Mouse (Mus musculus) embryonic facial prominence, embryonic 13.5 days (tissue): ENCODE measurements around the gene Calcrl. TPM values are rescaled to one million over a fixed set of nuclear protein-coding genes. Genes with fewer than 3 reads are reported as not detected.

Experiments used
- ATAC-seq: fragments of 200-750 bp; cut with Nextera tagmentation; 2 replicates; pipeline ENCODE4 v1.8.0; 2017; ENCODE audit warnings: low read depth; ENCODE audit not compliant: insufficient number of reproducible peaks, insufficient read depth, low FRiP score, low TSS enrichment
- H3K27ac ChIP-seq: fragments of 300-500 bp; sonication (generic); 2 replicates; pipeline ENCODE4 v1.5.1; 2015; ENCODE audit warnings: moderate library complexity, mild to moderate bottlenecking, inconsistent platforms
- H3K27me3 ChIP-seq: fragments of 300-500 bp; sonication (generic); 2 replicates; pipeline ENCODE4 v1.6.1; 2015; ENCODE audit warnings: mild to moderate bottlenecking, inconsistent platforms
- H3K36me3 ChIP-seq: fragments of 300-500 bp; sonication (generic); 2 replicates; pipeline ENCODE4 v1.6.1; 2015; ENCODE audit warnings: mild to moderate bottlenecking, inconsistent platforms
- H3K4me1 ChIP-seq: fragments of 300-500 bp; sonication (generic); 2 replicates; pipeline ENCODE4 v1.6.1; 2015; ENCODE audit warnings: inconsistent platforms
- H3K4me2 ChIP-seq: fragments of 300-500 bp; sonication (generic); 2 replicates; pipeline ENCODE4 v1.6.1; 2015; ENCODE audit warnings: moderate library complexity, mild to moderate bottlenecking, inconsistent platforms
- H3K4me3 ChIP-seq: fragments of 300-500 bp; sonication (generic); 2 replicates; pipeline ENCODE4 v1.5.1; 2015; ENCODE audit warnings: mild to moderate bottlenecking, inconsistent platforms
- H3K9ac ChIP-seq: fragments of 300-500 bp; sonication (generic); 2 replicates; pipeline ENCODE4 v1.6.1; 2015; ENCODE audit warnings: mild to moderate bottlenecking, inconsistent platforms
- H3K9me3 ChIP-seq: fragments of 300-500 bp; sonication (generic); 2 replicates; pipeline ENCODE4 v1.6.1; 2016; ENCODE audit warnings: inconsistent platforms
- WGBS: fragments of 180-500 bp; shearing (Covaris S2); methylation state at CpG from one replicate; pipeline ENCODE4 v1.1.7; 2015; ENCODE audit warnings: mixed read lengths; 5-methylcytosine and 5-hydroxymethylcytosine counted together
- polyA plus RNA-seq: library from polyadenylated mRNA; unstranded; fragments of >200 nt; fragmentation: Nextera tagmentation; extraction: Ambion mirVana; gene quantifications from 2 replicates; pipeline ENCODE4 v1.2.1, GENCODE M21; 2015

Calcrl gene
- 14.7 and 20.5 TPM in 2 replicates for polyA plus RNA-seq

GRCm38 (mm10) chr2:84425138-84425537, at the start of gene Calcrl:
Gene Calcrl, minus strand, starts transcription at chr2:84425411.
- H3K4me3 ChIP-seq = peak within 1 kb of the TSS; percentile 47
- peak within 1 kb of the TSS; percentile 69 for H3K4me2 ChIP-seq
- 0% methylated on average over 10 of the region's 10 CpGs for WGBS
- peak; percentile 64; the same call in 1 of the 2 replicates for ATAC-seq
- H3K36me3 ChIP-seq = no peaks in the 10 kb centered on the region
- H3K27me3 ChIP-seq = no peaks in the 10 kb centered on the region
- H3K9ac ChIP-seq = peak within 1 kb of the TSS; percentile 59
- H3K9me3 ChIP-seq = no peaks in the 10 kb centered on the region
- peaks cover 6% of the 10 kb centered on the region; the same call in 1 of the 2 replicates for H3K4me1 ChIP-seq
- peak within 1 kb of the TSS; percentile 66 for H3K27ac ChIP-seq

- Histone ChIP-seq H3K27ac (no peak overlapping the region; the same call in 1 of the 2 replicates), H3K36me3 (no peaks in the 10 kb centered on the region), H3K4me2 (no peak overlapping the region), H3K4me3 (no peak overlapping the region), H3K9me3 (no peaks in the 10 kb centered on the region), H3K9ac (no peak overlapping the region), H3K4me1 (no peaks in the 10 kb centered on the region), H3K27me3 (no peaks in the 10 kb centered on the region)
- WGBS = 12% methylated on average over 6 of the region's 6 CpGs
- ATAC-seq = no peak
Measured at GRCm38 (mm10) chr2:84474651-84475050, 49.4 kb upstream of the Calcrl start.

- Histone ChIP-seq H3K9me3 (no peaks in the 10 kb centered on the region), H3K4me1 (no peaks in the 10 kb centered on the region), H3K36me3 (no peaks in the 10 kb centered on the region), H3K4me2 (no peak overlapping the region), H3K4me3 (no peak overlapping the region), H3K27ac (no peak overlapping the region), H3K27me3 (no peaks in the 10 kb centered on the region), H3K9ac (no peak overlapping the region)
- 78% methylated on average over 14 of the region's 14 CpGs for WGBS
- ATAC-seq = no peak
Measured at GRCm38 (mm10) chr2:84473941-84474530, 48.8 kb upstream of the Calcrl start.

- Histone ChIP-seq H3K27me3 (no peaks in the 10 kb centered on the region), H3K9me3 (no peaks in the 10 kb centered on the region), H3K4me3 (no peak overlapping the region), H3K4me1 (peaks cover 5% of the 10 kb centered on the region; the same call in 1 of the 2 replicates), H3K36me3 (no peaks in the 10 kb centered on the region), H3K9ac (no peak overlapping the region), H3K27ac (no peak overlapping the region), H3K4me2 (no peak overlapping the region)
- WGBS = 78% methylated on average over 4 of the region's 4 CpGs
- no peak for ATAC-seq
Measured at GRCm38 (mm10) chr2:84467391-84467790, 42.2 kb upstream of the Calcrl start.

GRCm38 (mm10) chr2:84464956-84465355, 39.7 kb upstream of the Calcrl start:
- H3K27ac ChIP-seq = no peak overlapping the region
- H3K9ac ChIP-seq = no peak overlapping the region
- no peak for ATAC-seq
- no peaks in the 10 kb centered on the region for H3K36me3 ChIP-seq
- WGBS = 39% methylated on average over 7 of the region's 7 CpGs
- no peak overlapping the region for H3K4me2 ChIP-seq
- H3K4me3 ChIP-seq = no peak overlapping the region
- H3K9me3 ChIP-seq = no peaks in the 10 kb centered on the region
- no peaks in the 10 kb centered on the region for H3K27me3 ChIP-seq
- peaks cover 5% of the 10 kb centered on the region; the same call in 1 of the 2 replicates for H3K4me1 ChIP-seq

- ATAC-seq = no peak
- WGBS = 82% methylated on average over 3 of the region's 3 CpGs
- no peak overlapping the region for H3K4me3 ChIP-seq
Measured at GRCm38 (mm10) chr2:84462411-84462810, 37.2 kb upstream of the Calcrl start.

GRCm38 (mm10) chr2:84459651-84460177, 34.5 kb upstream of the Calcrl start:
- Histone ChIP-seq H3K9me3 (no peaks in the 10 kb centered on the region), H3K36me3 (no peaks in the 10 kb centered on the region), H3K4me3 (no peak overlapping the region), H3K4me1 (peaks cover 2% of the 10 kb centered on the region; the same call in 1 of the 2 replicates), H3K4me2 (no peak overlapping the region), H3K27me3 (no peaks in the 10 kb centered on the region), H3K27ac (no peak overlapping the region), H3K9ac (no peak overlapping the region)
- no peak for ATAC-seq
- 52% methylated on average over 11 of the region's 11 CpGs for WGBS

More at GRCm38 (mm10) chr2:84462411-84462810, 37.2 kb upstream of the Calcrl start:
- no peak overlapping the region for H3K9ac ChIP-seq
- no peaks in the 10 kb centered on the region for H3K36me3 ChIP-seq
- H3K4me1 ChIP-seq = peaks cover 5% of the 10 kb centered on the region; the same call in 1 of the 2 replicates
- H3K9me3 ChIP-seq = no peaks in the 10 kb centered on the region
- H3K27ac ChIP-seq = no peak overlapping the region
- no peaks in the 10 kb centered on the region for H3K27me3 ChIP-seq
- H3K4me2 ChIP-seq = no peak overlapping the region

- Histone ChIP-seq H3K27me3 (no peaks in the 10 kb centered on the region), H3K9ac (no peak overlapping the region), H3K4me3 (no peak overlapping the region), H3K9me3 (no peaks in the 10 kb centered on the region), H3K36me3 (no peaks in the 10 kb centered on the region), H3K27ac (no peak overlapping the region), H3K4me2 (no peak overlapping the region), H3K4me1 (no peaks in the 10 kb centered on the region)
- no peak for ATAC-seq
- 83% methylated on average over 6 of the region's 6 CpGs for WGBS
Measured at GRCm38 (mm10) chr2:84457221-84457620, 32.0 kb upstream of the Calcrl start.

GRCm38 (mm10) chr2:84455236-84455799, 30.1 kb upstream of the Calcrl start:
- peak overlapping the region; percentile 23 for H3K4me2 ChIP-seq

GRCm38 (mm10) chr2:84454551-84455235, 29.5 kb upstream of the Calcrl start:
- Histone ChIP-seq H3K4me2 (peak overlapping the region; percentile 23), H3K27me3 (no peaks in the 10 kb centered on the region), H3K9ac (no peak overlapping the region), H3K27ac (no peak overlapping the region), H3K4me1 (no peaks in the 10 kb centered on the region), H3K4me3 (no peak overlapping the region), H3K9me3 (no peaks in the 10 kb centered on the region), H3K36me3 (no peaks in the 10 kb centered on the region)
- WGBS = 54% methylated on average over 10 of the region's 10 CpGs
- no peak for ATAC-seq

More at GRCm38 (mm10) chr2:84455236-84455799, 30.1 kb upstream of the Calcrl start:
- Histone ChIP-seq H3K9ac (no peak overlapping the region), H3K27me3 (no peaks in the 10 kb centered on the region), H3K9me3 (no peaks in the 10 kb centered on the region), H3K4me3 (no peak overlapping the region), H3K36me3 (no peaks in the 10 kb centered on the region), H3K27ac (no peak overlapping the region), H3K4me1 (no peaks in the 10 kb centered on the region)
- no peak for ATAC-seq
- WGBS = 6% methylated on average over 5 of the region's 5 CpGs

- no peak overlapping the region for H3K27ac ChIP-seq
- no peaks in the 10 kb centered on the region for H3K36me3 ChIP-seq
- no peaks in the 10 kb centered on the region for H3K27me3 ChIP-seq
- H3K4me2 ChIP-seq = no peak overlapping the region
- no peak overlapping the region for H3K9ac ChIP-seq
- H3K4me1 ChIP-seq = no peaks in the 10 kb centered on the region
- H3K9me3 ChIP-seq = no peaks in the 10 kb centered on the region
- H3K4me3 ChIP-seq = no peak overlapping the region
- 12% methylated on average over 5 of the region's 5 CpGs for WGBS
- ATAC-seq = no peak
Measured at GRCm38 (mm10) chr2:84454051-84454450, 28.8 kb upstream of the Calcrl start.
